Mouse (Mus musculus) heart, postnatal 0 days (tissue): Measurements from ENCODE around the gene Trim43b.
"Not testable (repeated sequence)": the region's sequence is repeated elsewhere in the genome, so short reads cannot be mapped to it uniquely, and the experiment has no call there.

Source experiments
- CTCF ChIP-seq: IDR thresholded peaks from 2 replicates; pipeline ENCODE4 v1.5.1; 2016; ENCODE audit warnings: antibody characterized with exemption, control low read depth, low read depth
- EP300 ChIP-seq: IDR thresholded peaks from 2 replicates; pipeline ENCODE4 v1.6.1; 2016; ENCODE audit warnings: antibody characterized with exemption, low read depth

DNA sequence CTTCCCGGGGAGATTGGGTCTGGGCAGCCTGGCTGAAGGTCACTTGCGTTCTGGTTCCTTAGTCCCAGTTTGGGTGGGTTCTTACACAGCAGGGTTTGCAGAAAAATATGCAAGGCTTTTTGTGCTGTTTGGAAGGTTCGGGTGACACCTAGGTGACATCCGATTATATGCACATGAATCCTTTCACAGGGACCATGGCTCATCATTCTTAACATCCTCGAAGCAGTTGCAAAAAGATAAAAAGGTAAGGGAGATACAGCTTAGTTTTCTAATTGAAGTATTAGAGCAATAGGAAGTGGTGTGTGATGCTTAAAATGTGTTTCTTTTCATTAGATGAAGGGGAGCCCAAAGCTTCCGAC is 25.5 kb downstream of the Trim43b start:
- not testable (repeated sequence) for TF ChIP-seq CTCF, EP300
